Mouse (Mus musculus): ENCODE measurements around the gene Serpini1.

Serpini1 gene

GRCm38 (mm10) chr3:75557292-75557691 is at the start of gene Serpini1:
Gene Serpini1, plus strand, starts transcription at chr3:75557547.
- DNase-seq (ENCODE audit: low spot score), result peak; percentile 83

- no peak for DNase-seq (ENCODE audit: low spot score)
These were observed 39.6 kb upstream of the Serpini1 start for GRCm38 (mm10) chr3:75517631-75518250.

- DNase-seq (ENCODE audit: low spot score), result no peak
These were observed 36.0 kb upstream of the Serpini1 start for GRCm38 (mm10) chr3:75521314-75521713.

- no peak for DNase-seq (ENCODE audit: low spot score)
These were observed 34.8 kb upstream of the Serpini1 start for GRCm38 (mm10) chr3:75522527-75522926.

- DNase-seq (ENCODE audit: low spot score), result no peak
These were observed 26.3 kb upstream of the Serpini1 start for GRCm38 (mm10) chr3:75531074-75531473.

GRCm38 (mm10) chr3:75534045-75534834 is 23.1 kb upstream of the Serpini1 start:
- no peak for DNase-seq (ENCODE audit: low spot score)

- no peak for DNase-seq (ENCODE audit: low spot score)
These were observed 16.1 kb upstream of the Serpini1 start for GRCm38 (mm10) chr3:75541259-75541658.

GRCm38 (mm10) chr3:75542852-75543251 is 14.5 kb upstream of the Serpini1 start:
- no peak for DNase-seq (ENCODE audit: low spot score)

- DNase-seq (ENCODE audit: low spot score), result no peak
These were observed 13.1 kb upstream of the Serpini1 start for GRCm38 (mm10) chr3:75544287-75544686.

- DNase-seq (ENCODE audit: low spot score), result no peak
These were observed 6.1 kb upstream of the Serpini1 start for GRCm38 (mm10) chr3:75551248-75551647.

GRCm38 (mm10) chr3:75556121-75556694 is 1.1 kb upstream of the Serpini1 start:
- peak; percentile 43 for DNase-seq (ENCODE audit: low spot score)

GRCm38 (mm10) chr3:75556695-75557291 is 554 bp upstream of the Serpini1 start, which contains the start of gene Pdcd10:
Gene Pdcd10, minus strand, starts transcription at chr3:75556856.
- peak; percentile 93 for DNase-seq (ENCODE audit: low spot score)

- DNase-seq (ENCODE audit: low spot score), result no peak
These were observed 16.7 kb downstream of the Serpini1 start for GRCm38 (mm10) chr3:75574074-75574473.

GRCm38 (mm10) chr3:75575582-75575981 is 18.2 kb downstream of the Serpini1 start:
- no peak for DNase-seq (ENCODE audit: low spot score)

- DNase-seq (ENCODE audit: low spot score), result no peak
These were observed 22.0 kb downstream of the Serpini1 start for GRCm38 (mm10) chr3:75579352-75579751.

GRCm38 (mm10) chr3:75583293-75583692 is 25.9 kb downstream of the Serpini1 start:
- no peak for DNase-seq (ENCODE audit: low spot score)

GRCm38 (mm10) chr3:75584898-75585297 is 27.6 kb downstream of the Serpini1 start:
- DNase-seq (ENCODE audit: low spot score), result no peak

- DNase-seq (ENCODE audit: low spot score), result no peak
These were observed 53.7 kb downstream of the Serpini1 start for GRCm38 (mm10) chr3:75611019-75611418.

GRCm38 (mm10) chr3:75624627-75625026 is 67.3 kb downstream of the Serpini1 start:
- DNase-seq (ENCODE audit: low spot score), result no peak

GRCm38 (mm10) chr3:75630988-75631615 is 73.8 kb downstream of the Serpini1 start:
- DNase-seq (ENCODE audit: low spot score), result no peak

- no peak for DNase-seq (ENCODE audit: low spot score)
These were observed 75.9 kb downstream of the Serpini1 start for GRCm38 (mm10) chr3:75633221-75633620.

GRCm38 (mm10) chr3:75633635-75634034 is 76.3 kb downstream of the Serpini1 start:
- DNase-seq (ENCODE audit: low spot score), result no peak

All from MN1 (cell line).